In the genomic region with DNA sequence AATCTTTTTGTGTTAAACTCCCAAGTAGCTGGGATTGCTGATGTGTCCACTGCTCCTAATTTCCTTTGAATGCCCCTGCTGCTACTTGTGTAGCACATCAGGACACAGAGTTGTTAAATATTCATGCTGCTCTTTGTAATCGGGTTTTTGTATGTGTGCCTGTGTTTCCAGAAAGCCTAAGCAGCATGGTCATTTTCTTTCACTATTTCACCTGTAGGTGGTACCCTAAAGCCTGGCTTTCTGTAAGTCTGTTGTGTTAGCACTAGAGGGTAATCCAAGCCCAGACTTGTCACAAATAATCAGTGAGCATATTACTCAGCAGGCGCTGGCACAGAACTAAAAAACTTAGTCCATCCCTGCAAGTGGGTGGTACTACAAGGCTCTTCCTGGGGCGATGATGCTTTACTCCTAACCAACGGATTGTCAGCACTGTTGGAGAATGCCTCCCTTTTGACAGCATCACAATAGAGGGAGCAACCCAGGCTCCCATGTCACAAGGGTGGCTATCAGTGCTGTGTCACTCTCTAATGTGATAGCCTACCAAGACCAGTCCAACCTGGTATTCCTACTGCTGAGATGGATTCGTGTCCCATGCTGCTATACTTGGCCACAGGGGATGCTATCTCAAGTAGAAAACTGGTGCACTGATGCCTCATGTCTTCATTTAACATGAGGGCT, we compare ENCODE assay signal across 8 mouse cellular contexts. TPM values are rescaled to one million over a fixed set of nuclear protein-coding genes. Genes with fewer than 3 reads are reported as not detected.
DNase-seq lines count a peak whose midpoint lies in the region; ATAC-seq and TF ChIP-seq lines count a peak whose summit lies in the region.
"Had no signal": no experiment of that assay in that cellular context is flagged by ENCODE, and none has a peak within 500 bp of the region (broad histone marks: within the 10 kb centered on the region; RNA-seq: fewer than 3 reads in every experiment).

No protein-coding gene starts in this region.

- no peaks in the 10 kb centered on the region for H3K27me3 ChIP-seq in limb, embryonic 12.5 days
- H3K27me3 ChIP-seq in limb, embryonic 10.5 days (ENCODE audit: low read depth, poor library complexity, severe bottlenecking) = no peaks in the 10 kb centered on the region
- no peaks in the 10 kb centered on the region for H3K27me3 ChIP-seq in Patski
- H3K27me3 ChIP-seq in lung, embryonic 16.5 days (ENCODE audit: control insufficient read depth, insufficient read depth, low read depth, low read length) = no peaks in the 10 kb centered on the region

- DNase-seq in limb, embryonic 10.5 days (ENCODE audit: low spot score) = no peak
- no peak for DNase-seq in Patski (ENCODE audit: low read depth, low spot score)
- peak; percentile 78 for DNase-seq in fibroblast of lung, adult 2 months (ENCODE audit: low read depth)
- no peak for DNase-seq in urinary bladder, adult 18-20 months (ENCODE audit: low spot score in 2 of 2)
- no peak for DNase-seq in left cerebral cortex, postnatal 14 days (ENCODE audit: low spot score in 2 of 2)

- no peaks in the 10 kb centered on the region for H3K36me3 ChIP-seq in limb, embryonic 12.5 days
- no peaks in the 10 kb centered on the region for H3K36me3 ChIP-seq in limb, embryonic 10.5 days
- H3K36me3 ChIP-seq in lung, embryonic 16.5 days (ENCODE audit: control insufficient read depth, insufficient read depth, low read length) = no peaks in the 10 kb centered on the region

- no peaks in the 10 kb centered on the region for H3K4me1 ChIP-seq in limb, embryonic 12.5 days (replicated peaks)
- H3K4me1 ChIP-seq in limb, embryonic 10.5 days = no peaks in the 10 kb centered on the region
- no peaks in the 10 kb centered on the region for H3K4me1 ChIP-seq in lung, embryonic 16.5 days (replicated peaks; ENCODE audit: control insufficient read depth, insufficient read depth, low read length)

- intact Hi-C loops in left cerebral cortex, postnatal 14 days (cut with DNase I) = no loop called here

- no peak overlapping the region for H3K27ac ChIP-seq in limb, embryonic 12.5 days
- H3K27ac ChIP-seq in limb, embryonic 10.5 days = no peak overlapping the region
- no peak overlapping the region for H3K27ac ChIP-seq in lung, embryonic 16.5 days (ENCODE audit: low read length)
- H3K27ac ChIP-seq: macrophage had no signal

- in situ Hi-C loops in Patski (cut with MboI; ENCODE audit: low pct_unique_long_range_greater_than_20kb) = no loop called here

- no peaks in the 10 kb centered on the region for H3K9me3 ChIP-seq in limb, embryonic 12.5 days
- H3K9me3 ChIP-seq in limb, embryonic 10.5 days (replicated peaks) = no peaks in the 10 kb centered on the region
- H3K9me3 ChIP-seq in lung, embryonic 16.5 days (ENCODE audit: control insufficient read depth, low read length) = no peaks in the 10 kb centered on the region

- 58% methylated on average over 5 of the region's 5 CpGs for WGBS in limb, embryonic 12.5 days
- 62% methylated on average over 5 of the region's 5 CpGs for WGBS in limb, embryonic 10.5 days
- whole genome bisulfite sequencing in lung, embryonic 16.5 days = 53% methylated on average over 5 of the region's 5 CpGs

- CTCF ChIA-PET in Patski (lab: Charles Lee) = interaction anchor here (0.6 to 2.8 kb wide), 6 partner anchors 10 to 240 kb away, joined by 3 to 7 read pairs (median 3); no protein-coding TSS in a partner anchor

- ATAC-seq in limb, embryonic 12.5 days (ENCODE audit: insufficient number of reproducible peaks, insufficient read depth, low FRiP score, low TSS enrichment, low read depth) = peak; percentile 37; the same call in 1 of the 2 replicates
- peak; percentile 26 for ATAC-seq in Patski
- peak; percentile 47; the same call in 1 of the 2 replicates for ATAC-seq in lung, embryonic 16.5 days (ENCODE audit: low read depth)

- H3K4me2 ChIP-seq in limb, embryonic 12.5 days = no peak overlapping the region
- no peak overlapping the region for H3K4me2 ChIP-seq in lung, embryonic 16.5 days (ENCODE audit: low read depth, low read length)

- peak; percentile 52 for TF ChIP-seq CTCF in Patski (IDR thresholded peaks at IDR 0.05)

- no peak overlapping the region for H3K9ac ChIP-seq in limb, embryonic 12.5 days (replicated peaks)
- no peak overlapping the region for H3K9ac ChIP-seq in lung, embryonic 16.5 days (ENCODE audit: low read length)

- POLR2A ChIA-PET in Patski (lab: Charles Lee) = interaction anchor here (0.6 kb wide), 1 partner anchor 75 kb away, joined by 3 read pairs; no protein-coding TSS in a partner anchor

- no peak overlapping the region for H3K4me3 ChIP-seq in limb, embryonic 12.5 days (replicated peaks)
- H3K4me3 ChIP-seq in limb, embryonic 10.5 days = no peak overlapping the region
- no peak overlapping the region for H3K4me3 ChIP-seq in lung, embryonic 16.5 days (ENCODE audit: low read length)

RNA-seq across cellular contexts. Expression of gene Tmem243, which starts 27.2 kb away (rescaled TPM):
- polyA plus RNA-seq in limb, embryonic 12.5 days (2016; fragmentation: Nextera tagmentation; extraction: Ambion mirVana) = 28.1 and 30.4 TPM in 2 replicates
- polyA plus RNA-seq in limb, embryonic 10.5 days (2016; fragmentation: Nextera tagmentation; extraction: Ambion mirVana) = 20.9 and 23.7 TPM in 2 replicates
- 11.2 TPM for polyA plus RNA-seq in Patski (2021)
- 23.8 and 45.6 TPM in 2 replicates for polyA plus RNA-seq in lung, embryonic 16.5 days (2015; fragmentation: Nextera tagmentation; extraction: Ambion mirVana)
- 10 to 100 TPM in 1 of 2 experiments, 1 to 10 TPM in 1; 9.4 to 10.1 TPM for total RNA-seq in left cerebral cortex, postnatal 14 days (2021)
